11 mouse cellular contexts compared by ENCODE assay signal in genomic region chr2:171942671-171943070, GRCm38 (mm10).
A peak's percentile ranks its signal among the peaks of the same experiment; 100 is the strongest.
DNase-seq lines count a peak whose midpoint lies in the region; ATAC-seq and TF ChIP-seq lines count a peak whose summit lies in the region.
"Had no signal": no experiment of that assay in that cellular context is flagged by ENCODE, and none has a peak within 500 bp of the region (broad histone marks: within the 10 kb centered on the region; RNA-seq: fewer than 3 reads in every experiment).

No protein-coding gene starts in this region.

- H3K4me2 ChIP-seq in hindbrain, embryonic 15.5 days, result no peak overlapping the region
- H3K4me2 ChIP-seq in hindbrain, embryonic 14.5 days (replicated peaks), result no peak overlapping the region
- H3K4me2 ChIP-seq in lung, postnatal 0 days (replicated peaks; ENCODE audit: low read depth, low read length), result no peak overlapping the region
- H3K4me2 ChIP-seq: midbrain, embryonic 12.5 days had no signal

- no peaks in the 10 kb centered on the region for H3K27me3 ChIP-seq in hindbrain, embryonic 15.5 days
- no peaks in the 10 kb centered on the region for H3K27me3 ChIP-seq in hindbrain, embryonic 14.5 days (ENCODE audit: control insufficient read depth, insufficient read depth, low read length)
- no peaks in the 10 kb centered on the region for H3K27me3 ChIP-seq in lung, postnatal 0 days (replicated peaks; ENCODE audit: insufficient read depth, low read length)
- H3K27me3 ChIP-seq: midbrain, embryonic 12.5 days had no signal

- no peak overlapping the region; the same call in 1 of the 2 replicates for H3K27ac ChIP-seq in hindbrain, embryonic 15.5 days (replicated peaks)
- no peak overlapping the region for H3K27ac ChIP-seq in hindbrain, embryonic 14.5 days
- no peak overlapping the region for H3K27ac ChIP-seq in lung, postnatal 0 days (ENCODE audit: low read length)
- H3K27ac ChIP-seq: midbrain, embryonic 12.5 days had no signal

- ATAC-seq in hindbrain, embryonic 15.5 days (ENCODE audit: low FRiP score, low read depth), result peak; percentile 54; the same call in 1 of the 2 replicates
- ATAC-seq in hindbrain, embryonic 14.5 days (ENCODE audit: low FRiP score), result no peak
- no peak for ATAC-seq in lung, postnatal 0 days

- 60% methylated on average over 9 of the region's 9 CpGs for WGBS in hindbrain, embryonic 15.5 days
- 76% methylated on average over 9 of the region's 9 CpGs for WGBS in hindbrain, embryonic 14.5 days
- 81% methylated on average over 9 of the region's 9 CpGs for WGBS in lung, postnatal 0 days

- no peak for TF ChIP-seq CTCF in lung, postnatal 0 days (IDR thresholded peaks at IDR 0.05)

- H3K4me3 ChIP-seq in hindbrain, embryonic 15.5 days, result no peak overlapping the region
- H3K4me3 ChIP-seq in hindbrain, embryonic 14.5 days (replicated peaks; ENCODE audit: low read length), result no peak overlapping the region
- H3K4me3 ChIP-seq in lung, postnatal 0 days (ENCODE audit: low read depth, low read length), result no peak overlapping the region
- H3K4me3 ChIP-seq: midbrain, embryonic 12.5 days had no signal

- H3K9me3 ChIP-seq in hindbrain, embryonic 15.5 days, result no peaks in the 10 kb centered on the region
- H3K9me3 ChIP-seq in hindbrain, embryonic 14.5 days (ENCODE audit: control insufficient read depth, low read length), result no peaks in the 10 kb centered on the region
- H3K9me3 ChIP-seq in lung, postnatal 0 days (ENCODE audit: low read length), result no peaks in the 10 kb centered on the region
- H3K9me3 ChIP-seq: midbrain, embryonic 12.5 days had no signal

- DNase-seq in hindbrain, embryonic 14.5 days (ENCODE audit: low spot score), result no peak
- DNase-seq in cerebellum, adult 11 months, result peak; percentile 2
- peak; percentile 33 to 39 for DNase-seq in frontal cortex, postnatal 36 days (ENCODE audit: low spot score in 2 of 2)
- peak; percentile 31 for DNase-seq in right cerebral cortex, adult 18-20 months
- DNase-seq in thymus, adult 18-20 months, result no peak
- DNase-seq in lung, postnatal 0 days (ENCODE audit: low spot score), result no peak
- no peak for DNase-seq in lung, adult 18-20 months
- DNase-seq: adrenal gland, postnatal 14 days; lung, adult 2 months had no signal

- no peak overlapping the region for H3K9ac ChIP-seq in hindbrain, embryonic 15.5 days
- H3K9ac ChIP-seq in hindbrain, embryonic 14.5 days, result no peak overlapping the region
- no peak overlapping the region for H3K9ac ChIP-seq in lung, postnatal 0 days (replicated peaks; ENCODE audit: low read depth)
- H3K9ac ChIP-seq: midbrain, embryonic 12.5 days had no signal

- no peaks in the 10 kb centered on the region for H3K36me3 ChIP-seq in hindbrain, embryonic 15.5 days
- H3K36me3 ChIP-seq in hindbrain, embryonic 14.5 days (replicated peaks; ENCODE audit: control insufficient read depth, insufficient read depth), result no peaks in the 10 kb centered on the region
- H3K36me3 ChIP-seq in lung, postnatal 0 days (ENCODE audit: insufficient read depth, low read length), result no peaks in the 10 kb centered on the region
- H3K36me3 ChIP-seq: midbrain, embryonic 12.5 days had no signal

- TF ChIP-seq EP300 in lung, postnatal 0 days (IDR thresholded peaks at IDR 0.05), result no peak

- H3K4me1 ChIP-seq in hindbrain, embryonic 15.5 days (replicated peaks), result 0 out of 2 replicates have a peak, but pooled peaks cover 3% of the 10 kb centered on the region
- H3K4me1 ChIP-seq in hindbrain, embryonic 14.5 days (replicated peaks; ENCODE audit: control insufficient read depth, insufficient read depth, low read length), result no peaks in the 10 kb centered on the region
- H3K4me1 ChIP-seq in lung, postnatal 0 days (ENCODE audit: insufficient read depth, low read depth, low read length), result no peaks in the 10 kb centered on the region
- H3K4me1 ChIP-seq: midbrain, embryonic 12.5 days had no signal

Comparison
In these comparisons a context has a peak if more than half of its experiments do, and no peak if none do; other contexts are left out.
1. DNase-seq: peak in cerebellum, adult 11 months (single experiment), frontal cortex, postnatal 36 days (2 of 2) and right cerebral cortex, adult 18-20 months (single experiment); none in hindbrain, embryonic 14.5 days (single experiment), thymus, adult 18-20 months (0 of 2), lung, postnatal 0 days (single experiment) and lung, adult 18-20 months (0 of 2).